Mouse (Mus musculus) ES-Bruce4 (cell line): Measurements from ENCODE around the gene Jmjd1c.

Experiments used
- CTCF ChIP-seq: IDR thresholded peaks from one replicate; pipeline ENCODE4 v1.8.1; 2011; ENCODE audit warnings: low read depth, low read length
- EP300 ChIP-seq: IDR thresholded peaks from 2 replicates; pipeline ENCODE4 v1.6.1; 2011; ENCODE audit warnings: low read depth, low read length; ENCODE audit not compliant: insufficient read depth
- POLR2A ChIP-seq: IDR thresholded peaks from one replicate; pipeline ENCODE4 v1.8.1; 2011; ENCODE audit warnings: low read length; ENCODE audit not compliant: insufficient read depth

GRCm38 (mm10) chr10:67137437-67137836, 41.5 kb downstream of the Jmjd1c start:
- no peak for TF ChIP-seq CTCF
- no peak for TF ChIP-seq POLR2A
- TF ChIP-seq EP300, result no peak
